Mouse (Mus musculus) megakaryocyte-erythroid progenitor cell, adult 5-6 weeks (primary cell): ENCODE measurements around the gene Gabrb1. TPM values are rescaled to one million over a fixed set of nuclear protein-coding genes. Genes with fewer than 3 reads are reported as not detected.
"Not testable (repeated sequence)": the region's sequence is repeated elsewhere in the genome, so short reads cannot be mapped to it uniquely, and the experiment has no call there.

Source experiments
- ATAC-seq: replicated peaks from 2 replicates; pipeline ENCODE4 v1.8.0; 2016; ENCODE audit warnings: mild to moderate bottlenecking, inconsistent platforms; ENCODE audit not compliant: severe bottlenecking, poor library complexity, low FRiP score, low TSS enrichment
- total RNA-seq, 2 experiments: library from RNA; stranded (forward) in 1 of 2; stranded (reverse) in 1 of 2; fragments of 200-1000, 215-1000 nt in 1 of 2; fragments of >200 nt in 1 of 2; fragmentation: Nextera tagmentation in 1 of 2; gene quantifications; 2 replicates each; pipeline ENCODE4 v1.2.3; 2014 to 2017

Gabrb1 gene
- total RNA-seq, 2 experiments from 2014 or later, result not detected

DNA sequence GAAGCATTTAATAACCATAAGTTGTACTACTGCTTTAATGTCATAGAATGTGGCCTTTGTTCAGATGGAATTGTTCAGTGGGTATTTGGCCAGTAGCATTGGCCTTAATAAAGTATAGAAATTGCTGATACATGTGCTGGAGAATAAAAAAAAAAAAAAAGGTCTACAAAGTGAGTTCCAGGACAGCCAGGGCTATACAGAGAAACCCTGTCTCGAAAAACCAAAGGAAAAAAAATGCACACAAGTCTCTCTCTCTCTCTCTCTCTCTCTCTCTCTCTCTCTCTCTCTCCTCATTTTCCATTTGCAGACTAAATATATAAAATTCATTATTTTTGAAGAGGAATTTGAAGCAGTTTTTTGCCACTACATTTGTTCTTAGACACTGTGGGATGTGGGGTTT, 328.6 kb downstream of the Gabrb1 start:
- ATAC-seq, result no peak

DNA sequence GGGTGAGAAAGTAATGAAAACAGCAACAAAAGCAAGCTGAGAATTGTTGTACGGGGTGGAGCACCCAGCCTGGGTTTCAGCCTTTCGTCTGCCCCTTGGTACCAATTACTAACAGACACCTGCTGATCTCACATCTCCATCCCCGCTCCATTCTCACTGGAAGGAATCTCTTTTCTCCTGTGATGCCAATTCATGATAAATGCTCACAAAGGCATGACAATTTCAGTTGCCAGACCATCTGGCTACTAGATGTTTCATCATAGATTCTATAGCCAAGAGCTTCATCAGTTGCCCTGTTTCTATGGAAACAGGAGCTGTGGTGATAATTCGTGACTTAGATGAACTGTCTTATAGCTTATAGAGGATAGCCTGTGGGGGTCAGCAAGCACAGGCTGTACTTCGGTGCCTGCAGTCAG, 329.1 kb downstream of the Gabrb1 start:
- no peak for ATAC-seq

DNA sequence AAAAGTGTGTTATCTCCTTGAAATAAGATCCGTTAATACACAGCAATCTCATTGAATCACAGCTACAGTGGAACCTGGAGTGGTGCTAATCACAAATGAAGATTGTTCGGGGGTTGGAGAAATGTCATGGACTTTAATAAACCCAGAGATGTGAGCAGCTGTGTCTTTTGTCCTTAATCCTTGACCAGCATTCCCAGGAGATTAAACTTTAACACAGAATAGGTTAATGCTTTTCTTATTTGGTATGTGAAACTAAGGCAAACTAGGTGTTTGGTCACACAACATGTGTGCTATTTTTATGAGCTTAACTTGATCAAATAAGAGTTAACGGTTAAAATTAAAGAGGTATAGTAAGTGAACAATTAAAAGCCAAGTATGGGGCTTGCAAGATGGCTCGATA, 341.6 kb downstream of the Gabrb1 start:
- no peak for ATAC-seq

DNA sequence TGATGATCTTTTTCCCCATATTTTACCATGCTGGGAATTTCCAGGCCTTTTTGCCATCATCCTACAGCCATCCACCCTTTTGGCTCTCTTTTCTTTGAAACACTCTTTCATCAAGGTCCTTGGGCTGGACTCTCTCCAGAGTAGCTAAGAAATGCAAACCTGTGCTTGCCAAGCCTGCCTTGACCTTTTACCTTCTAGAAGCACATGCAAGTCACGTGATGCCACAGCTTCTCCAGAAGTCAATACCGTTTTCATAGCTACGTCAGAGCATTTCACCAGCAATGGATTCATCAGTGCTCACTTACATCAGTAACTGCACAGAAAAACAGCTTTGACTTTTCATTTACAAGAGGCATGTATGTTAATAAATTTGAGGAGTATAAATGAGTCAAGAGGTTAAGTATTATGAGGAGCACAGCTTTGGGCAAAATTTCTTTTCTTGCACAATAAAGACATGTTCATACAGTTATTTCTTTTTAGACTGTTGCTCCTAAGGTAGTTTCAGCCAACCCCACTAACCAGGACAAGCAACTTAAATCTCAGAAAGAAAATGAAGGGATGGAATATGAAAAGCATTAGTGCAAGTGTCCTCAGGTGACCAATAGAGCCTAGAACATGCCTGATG, 346.0 kb downstream of the Gabrb1 start:
- ATAC-seq, result no peak

DNA sequence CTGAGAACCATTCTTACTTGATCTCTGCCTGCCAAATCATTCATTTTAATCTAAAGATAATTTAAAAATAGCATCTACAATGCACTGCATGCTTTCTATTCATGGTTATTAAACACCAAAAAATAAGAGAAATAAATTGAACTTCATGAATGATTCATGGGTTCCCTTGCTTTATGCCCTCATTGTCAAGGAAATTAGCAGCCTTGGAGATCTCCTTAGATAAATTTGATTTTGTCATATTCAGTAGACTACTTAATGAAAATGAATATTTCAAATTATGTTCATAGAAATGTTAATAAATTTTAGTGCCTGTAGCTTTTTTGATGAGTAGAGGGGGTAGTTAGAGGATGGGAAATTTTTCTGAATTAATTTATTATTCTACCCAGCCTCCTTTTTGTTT, 379.0 kb downstream of the Gabrb1 start:
- no peak for ATAC-seq

DNA sequence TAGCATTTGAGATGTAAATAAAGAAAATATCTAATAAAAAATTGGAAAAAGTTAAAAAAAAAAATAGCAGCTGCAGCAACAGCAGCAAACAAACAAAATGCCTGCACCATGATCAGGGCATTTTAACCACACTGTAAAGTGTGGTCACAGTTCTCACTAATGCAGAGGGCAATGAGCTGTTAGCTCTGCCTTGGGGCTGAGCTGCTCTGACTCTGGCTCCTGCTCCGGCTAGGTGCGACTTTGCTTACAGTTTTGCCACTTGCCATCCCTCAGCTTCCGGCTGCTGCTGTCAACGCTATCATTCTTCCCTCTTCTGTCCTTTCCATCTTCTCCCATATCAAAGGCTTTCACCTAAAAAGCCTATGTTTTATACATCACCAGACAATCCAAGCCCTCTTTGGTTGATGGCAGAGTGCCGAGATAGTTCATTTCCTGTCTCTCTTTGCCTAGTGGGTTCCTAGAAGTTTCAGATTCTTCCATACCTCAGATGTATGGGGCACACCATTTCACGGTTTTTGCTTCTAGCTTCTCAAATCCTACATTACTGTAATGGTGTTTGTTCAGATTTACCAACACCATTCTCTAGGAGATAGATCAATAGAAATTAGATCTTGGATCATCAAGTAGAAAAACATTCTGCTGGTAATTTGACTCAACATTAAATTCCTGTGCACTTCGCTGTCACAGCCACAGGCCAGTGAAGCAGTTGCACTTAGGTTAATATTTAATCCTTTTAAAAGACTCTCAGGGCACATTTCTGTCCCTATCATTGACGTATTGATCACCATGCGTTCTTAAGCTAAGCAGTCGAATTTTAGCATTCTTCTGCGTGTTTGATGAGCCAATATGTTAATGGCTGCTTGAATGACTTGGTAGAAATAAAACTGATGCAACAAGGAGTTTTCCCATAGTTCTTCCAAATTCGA, 385.6 kb downstream of the Gabrb1 start:
- no peak for ATAC-seq

DNA sequence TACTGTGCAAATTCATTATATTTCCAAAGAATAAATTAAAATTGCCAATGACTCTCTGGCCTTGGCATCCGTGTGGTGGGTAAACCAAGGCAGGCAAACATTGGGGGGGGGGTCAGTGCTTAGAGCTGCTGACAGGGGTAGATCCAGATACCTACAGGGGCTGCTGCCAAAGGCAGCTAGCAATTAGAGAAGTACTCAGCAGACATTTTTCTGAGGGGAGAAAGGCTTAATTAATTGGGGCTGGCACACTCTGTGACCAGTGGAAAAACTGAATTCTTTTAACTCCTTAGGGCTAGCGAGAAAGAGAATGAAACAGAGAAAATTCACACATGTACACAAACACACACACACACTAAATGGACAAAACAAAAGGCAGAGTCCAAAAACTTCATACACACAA, 388.3 kb downstream of the Gabrb1 start:
- no peak for ATAC-seq

DNA sequence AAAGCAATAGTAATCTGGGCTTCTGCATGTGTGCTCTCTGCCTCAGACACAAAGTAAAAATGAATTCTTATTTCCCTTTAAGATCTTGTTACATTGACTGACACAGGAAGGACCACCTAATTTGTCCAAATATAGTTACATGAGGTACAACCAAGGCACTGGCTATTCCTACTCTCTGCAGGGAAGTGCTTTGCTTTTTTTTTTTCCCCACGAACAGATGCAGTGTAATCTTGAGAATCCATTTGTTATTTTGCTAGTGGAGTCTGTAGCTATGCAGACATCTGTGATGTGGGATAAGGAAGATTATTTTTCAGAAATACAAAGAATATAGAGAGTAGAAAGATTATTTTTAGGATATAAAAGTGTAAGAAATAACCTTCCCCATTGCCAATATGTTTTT, 406.2 kb downstream of the Gabrb1 start:
- ATAC-seq, result no peak

DNA sequence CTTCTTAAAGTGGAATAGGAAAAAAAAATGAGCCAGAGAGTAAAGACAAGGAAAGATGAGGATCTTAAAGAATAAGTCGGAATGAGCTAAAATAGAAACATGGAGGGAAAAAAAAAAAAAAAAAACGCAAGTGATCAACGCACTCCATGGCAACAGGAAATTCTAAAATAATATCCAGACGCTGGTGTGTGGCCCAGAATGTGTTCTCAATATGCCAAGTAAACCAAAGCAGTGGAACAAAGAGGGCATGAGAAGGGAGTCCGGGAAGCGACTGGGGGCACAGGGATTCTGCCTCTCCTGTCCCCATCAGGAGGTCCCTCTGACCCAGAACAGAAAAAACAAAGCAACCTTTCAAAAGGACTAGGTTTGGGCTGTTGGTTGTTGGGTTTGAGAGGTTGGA, 410.9 kb downstream of the Gabrb1 start:
- ATAC-seq, result no peak

DNA sequence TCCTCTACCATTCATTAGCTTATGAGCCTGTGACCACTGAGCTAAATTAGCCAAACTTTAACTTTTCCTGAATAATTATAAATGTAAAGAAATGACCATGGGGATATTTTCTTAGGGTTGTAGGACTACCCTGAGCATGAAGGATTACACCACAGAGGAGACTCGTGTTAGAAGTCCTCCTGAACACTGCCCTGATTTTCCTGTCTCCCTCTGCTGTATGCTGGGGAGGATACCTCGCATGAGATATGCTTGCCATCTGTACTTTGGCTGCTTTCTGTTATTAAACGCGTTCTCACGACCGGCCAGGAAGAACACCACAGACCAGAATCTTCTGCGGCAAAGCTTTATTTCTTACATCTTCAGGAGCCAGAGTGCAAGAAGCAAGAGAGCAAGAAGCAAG, 411.5 kb downstream of the Gabrb1 start:
- ATAC-seq, result not testable (repeated sequence)

DNA sequence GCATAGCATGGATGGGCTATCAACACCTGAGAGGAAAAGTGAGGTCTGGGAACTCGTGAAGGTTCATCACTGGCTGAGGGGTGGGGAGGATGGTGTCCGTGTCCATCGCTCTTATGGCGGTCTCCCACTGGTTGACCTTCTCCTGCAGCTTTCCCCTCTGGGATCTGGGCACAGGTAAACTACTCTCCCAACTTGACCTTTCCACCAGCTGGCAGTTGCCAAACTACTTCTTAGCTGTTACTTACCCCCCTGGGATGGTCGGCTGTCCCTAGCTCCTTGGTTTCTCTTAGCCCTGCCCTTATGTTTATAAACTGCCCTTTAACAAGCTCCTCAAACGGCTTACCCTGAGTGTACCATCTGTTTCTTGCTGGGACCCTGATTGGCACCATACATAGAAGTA, 418.9 kb downstream of the Gabrb1 start:
- ATAC-seq, result no peak

DNA sequence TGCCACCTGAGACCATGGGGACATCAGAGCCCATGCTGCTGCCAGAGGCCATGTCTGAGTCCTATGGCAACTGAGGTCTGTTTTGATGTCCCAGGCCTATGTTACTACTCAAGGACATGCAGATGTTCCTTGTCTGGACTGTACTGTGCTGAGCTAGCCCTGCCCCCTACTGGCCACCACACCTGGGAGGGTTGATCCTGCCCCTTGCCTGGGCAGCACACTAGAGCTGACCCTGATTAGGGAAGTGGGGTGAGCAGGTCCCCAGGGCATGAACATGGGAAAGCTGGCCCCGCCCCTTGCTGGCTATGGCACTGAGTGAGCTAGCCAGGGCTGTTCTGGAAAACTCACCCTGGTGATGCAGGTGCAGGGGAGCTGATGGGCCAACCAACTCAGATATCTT, 428.6 kb downstream of the Gabrb1 start:
- ATAC-seq, result no peak

DNA sequence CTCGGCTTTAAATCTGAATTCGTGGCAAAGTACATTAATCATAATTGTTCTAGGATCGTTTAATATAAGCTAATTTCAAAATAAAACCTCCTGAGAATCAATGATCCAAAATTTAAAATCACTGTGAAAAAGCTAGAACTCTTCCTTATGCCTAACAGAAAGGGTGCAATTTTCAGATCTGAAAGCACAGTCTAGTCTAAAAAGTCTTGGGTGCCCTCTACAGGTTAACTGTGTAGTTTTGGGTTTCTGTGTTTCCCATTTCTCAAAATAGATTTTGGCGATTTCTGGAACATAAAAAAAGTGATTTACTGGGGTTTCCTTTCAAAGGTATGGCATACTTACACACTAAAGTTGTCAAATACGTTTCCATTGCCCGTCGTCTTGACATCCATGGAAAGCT, 436.7 kb downstream of the Gabrb1 start:
- no peak for ATAC-seq

DNA sequence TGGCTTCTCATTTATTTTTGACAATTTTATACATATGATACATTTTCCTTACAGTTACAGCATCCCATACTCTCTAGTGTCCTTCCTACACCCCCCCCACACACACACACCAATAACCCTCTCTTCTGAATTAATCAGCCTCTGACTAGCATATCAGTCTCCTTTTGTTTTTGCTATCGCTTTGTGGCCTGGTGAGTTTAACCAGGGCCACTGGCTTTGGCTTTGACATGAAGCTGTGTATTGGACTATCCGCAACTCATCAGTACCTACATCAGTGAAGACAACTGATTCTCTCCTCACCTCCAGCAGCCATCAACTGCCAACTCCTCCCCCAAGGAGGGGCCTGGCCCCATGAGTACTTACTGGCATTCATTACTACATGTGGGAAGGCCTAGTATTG, 437.1 kb downstream of the Gabrb1 start:
- ATAC-seq, result no peak

DNA sequence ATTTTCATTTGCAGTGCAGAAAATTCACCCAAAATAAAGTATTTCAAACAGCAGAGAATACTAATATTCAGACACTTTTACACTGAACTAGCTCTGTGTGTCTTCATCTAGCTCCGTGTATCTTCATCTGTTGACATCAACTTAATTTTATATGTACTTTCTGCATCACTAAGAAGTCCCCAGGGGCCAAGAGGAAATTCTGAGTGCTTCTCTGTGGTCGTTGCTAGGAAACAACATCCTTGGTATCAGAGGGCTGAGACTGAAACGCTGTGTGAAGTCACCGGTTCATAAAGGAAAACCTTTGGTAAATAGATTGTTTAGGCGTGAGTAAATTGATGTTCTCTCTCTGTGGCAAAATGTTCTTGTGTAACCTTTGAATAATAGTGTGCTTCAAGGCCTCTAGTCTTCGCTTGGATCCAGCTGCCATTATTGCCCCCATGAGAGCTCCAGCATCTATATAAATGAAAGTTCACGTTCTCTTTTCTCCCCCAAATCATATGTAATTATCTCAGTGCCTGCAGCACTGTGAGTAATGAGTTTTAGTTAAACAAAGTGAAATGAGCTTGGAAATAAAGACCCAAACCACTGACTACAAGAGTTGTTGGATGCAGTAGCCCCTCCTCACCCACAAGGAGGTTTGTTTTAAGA, 446.5 kb downstream of the Gabrb1 start:
- no peak for ATAC-seq

DNA sequence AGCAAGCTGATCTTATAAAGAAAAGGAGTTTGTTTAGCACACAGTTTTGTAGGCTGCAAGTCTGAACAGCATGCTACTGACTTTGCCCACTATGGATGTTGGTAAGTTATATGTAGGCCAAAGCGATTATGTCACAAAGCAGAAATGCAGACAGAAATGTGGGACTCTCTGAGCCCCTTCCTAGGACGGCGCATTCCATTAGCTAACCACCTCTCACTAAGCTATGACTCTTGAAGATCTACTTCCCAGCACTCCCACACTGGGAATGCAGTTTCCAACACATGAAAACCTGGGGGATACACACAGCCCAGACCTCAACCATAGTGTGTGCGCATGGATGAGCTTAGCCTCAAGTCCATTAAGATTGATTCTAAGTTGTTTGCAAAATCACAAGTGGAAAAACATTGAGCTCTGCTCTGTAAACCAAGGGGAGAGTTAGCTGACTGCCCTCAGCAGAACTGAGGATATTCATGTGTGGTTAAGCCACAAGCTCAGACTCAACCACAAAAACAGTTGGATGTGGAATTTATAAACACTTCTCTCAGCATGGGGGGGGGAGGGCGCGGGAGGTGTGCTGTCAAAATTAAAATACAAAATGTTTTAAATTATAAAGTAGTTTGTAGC, 464.6 kb downstream of the Gabrb1 start:
- no peak for ATAC-seq

DNA sequence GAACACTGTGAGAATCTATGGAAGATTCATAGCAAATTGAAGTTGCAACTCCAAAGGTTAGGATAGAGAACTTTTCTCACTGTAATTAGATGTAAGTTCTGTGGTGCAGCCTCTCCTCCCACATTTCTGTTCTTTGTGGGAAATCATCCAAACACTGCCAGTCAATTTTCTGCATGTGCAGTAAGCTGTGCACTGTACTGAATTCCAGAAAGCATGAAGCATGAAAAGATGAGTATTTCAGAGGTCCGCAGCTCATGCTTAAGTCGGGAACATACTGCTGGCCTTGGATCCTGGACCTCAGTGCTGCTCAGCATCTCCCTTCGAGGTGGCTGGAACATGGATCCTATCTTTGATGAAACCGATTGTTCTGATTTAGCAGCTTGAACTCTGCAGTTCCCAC, 468.8 kb downstream of the Gabrb1 start:
- ATAC-seq, result no peak

DNA sequence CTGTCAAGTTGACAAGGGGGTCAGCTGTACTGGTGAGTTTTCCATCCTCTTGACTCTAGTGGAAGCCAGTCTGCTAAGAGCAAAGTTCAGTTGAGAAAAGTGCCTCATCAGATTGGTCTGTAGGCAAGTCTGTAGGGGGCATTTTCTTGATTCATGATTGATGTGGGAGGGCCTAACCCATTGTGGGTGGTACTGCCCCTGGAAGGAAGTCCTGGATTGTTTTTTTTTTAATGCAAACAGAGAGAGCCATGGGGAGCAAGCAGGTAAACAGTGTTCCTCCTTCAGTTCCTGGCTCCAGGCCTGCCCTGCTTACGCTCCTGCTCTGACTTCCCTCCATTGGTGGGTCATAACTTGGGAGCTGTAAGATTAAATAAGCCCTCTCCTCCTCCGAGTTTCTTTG, 476.0 kb downstream of the Gabrb1 start:
- ATAC-seq, result no peak

DNA sequence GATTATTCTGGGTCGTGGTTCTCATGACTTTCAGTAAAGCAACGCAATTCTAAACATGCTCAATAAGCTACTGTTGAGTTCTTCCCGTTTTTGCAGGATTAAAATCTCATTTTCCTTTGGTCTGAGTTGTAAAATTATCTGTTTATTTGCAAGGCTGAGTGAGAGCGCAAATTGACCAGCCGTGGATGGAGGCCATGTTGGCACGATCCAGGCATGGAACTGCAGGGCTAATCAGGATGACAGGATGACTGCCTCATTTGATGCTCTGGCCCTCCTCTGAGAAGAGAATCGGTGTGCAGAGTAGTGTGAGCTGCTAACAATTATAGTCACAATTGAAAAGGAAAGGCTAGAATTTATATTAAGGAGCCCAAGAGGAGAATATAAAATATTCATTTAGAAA, 480.3 kb downstream of the Gabrb1 start:
- no peak for ATAC-seq

DNA sequence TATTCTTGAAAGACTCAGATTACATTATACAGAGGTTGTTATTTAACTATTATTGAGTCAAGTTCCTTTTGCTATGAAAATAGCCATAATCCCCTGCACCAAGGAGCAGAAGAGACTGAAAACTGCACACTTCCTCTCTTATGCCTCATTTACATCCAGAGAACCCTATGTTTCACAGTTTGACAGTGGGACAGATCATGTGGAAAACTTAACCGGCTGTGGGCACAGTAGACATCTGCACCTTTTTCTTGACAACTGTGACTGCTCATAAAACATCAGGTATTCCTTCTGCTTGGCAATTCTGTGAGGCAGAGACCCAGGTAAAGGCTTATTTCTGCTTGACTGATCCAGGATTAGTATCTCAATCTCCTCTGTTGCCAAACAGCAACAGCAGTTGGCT, 481.7 kb downstream of the Gabrb1 start:
- ATAC-seq, result no peak
